Mouse (Mus musculus) liver, embryonic 14.5 days (tissue): ENCODE results near the gene Nfia.

Experiments used
- CTCF ChIP-seq: IDR thresholded peaks from 2 replicates; pipeline ENCODE4 v1.5.1; 2016; ENCODE audit warnings: antibody characterized with exemption, low read depth, control low read depth
- EP300 ChIP-seq: IDR thresholded peaks from 2 replicates; pipeline ENCODE4 v1.6.1; 2016; ENCODE audit warnings: antibody characterized with exemption, low read depth

DNA sequence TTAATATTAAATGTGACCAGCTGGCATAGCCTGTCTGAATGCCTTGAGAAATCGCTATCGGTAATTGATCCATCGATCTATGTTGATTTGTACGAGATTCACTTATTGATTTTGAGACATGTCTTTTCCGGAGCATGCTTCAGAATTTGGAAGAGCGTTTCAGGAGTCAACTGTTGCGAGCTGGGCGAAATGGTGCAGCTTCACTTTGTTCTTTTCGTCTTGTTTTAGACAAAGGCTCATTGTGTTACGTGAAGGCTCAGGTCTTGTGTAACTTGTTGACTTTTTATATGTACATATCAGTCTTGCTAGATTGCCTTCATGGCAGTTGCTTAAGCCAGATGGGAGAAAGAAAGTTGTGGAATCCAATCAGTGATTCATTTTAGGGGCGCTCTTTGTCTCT, 11.7 kb downstream of the Nfia start:
- TF ChIP-seq EP300 (no peak), CTCF (no peak)
